Mouse (Mus musculus) telencephalon, adult 2 months (tissue): ENCODE results near the gene Adck2.

Source experiments
- DNase-seq: peaks from one replicate; pipeline ENCODE4 v3.0.0-alpha.2; 2011; ENCODE audit warnings: low read depth, low spot score

Adck2 gene

DNA sequence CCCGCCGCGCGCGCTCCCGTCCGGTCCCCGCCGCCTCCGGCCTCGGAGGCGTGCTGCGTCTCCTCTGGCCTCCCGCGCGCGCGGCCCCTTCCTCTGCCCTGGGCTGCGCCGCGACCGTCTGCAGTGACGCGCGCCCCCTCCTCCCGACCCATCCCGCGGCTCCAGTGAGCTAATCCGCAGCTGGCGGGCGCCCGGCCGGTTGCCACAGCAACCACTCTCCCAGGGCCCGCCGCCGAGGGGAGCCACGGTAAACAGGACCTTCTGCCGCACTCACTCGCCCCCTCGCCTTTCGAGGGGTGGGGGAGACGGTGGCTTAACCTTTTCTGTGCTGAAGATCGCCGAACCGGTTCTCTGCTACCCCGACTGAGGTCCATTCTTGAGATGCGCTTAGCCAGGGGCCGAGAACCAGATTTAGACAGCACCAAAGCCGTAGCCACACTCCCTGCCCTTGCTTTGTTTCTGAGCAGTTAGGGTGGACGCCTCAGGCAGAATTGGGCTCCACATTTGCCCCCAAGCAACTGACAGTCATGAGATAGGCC lies 15.9 kb upstream of the Adck2 start, which contains the start of gene Dennd2a:
Gene Dennd2a (minus strand): TSS at position 145 of the 539 bp plus-strand sequence.
- no peak for DNase-seq

- DNase-seq, result no peak
Observed at GRCm38 (mm10) chr6:39559276-39559939, 14.3 kb upstream of the Adck2 start.

GRCm38 (mm10) chr6:39562166-39563015 lies 11.3 kb upstream of the Adck2 start:
- DNase-seq, result peak; percentile 79

- DNase-seq, result no peak
Observed at GRCm38 (mm10) chr6:39567528-39567927, 6.1 kb upstream of the Adck2 start.

DNA sequence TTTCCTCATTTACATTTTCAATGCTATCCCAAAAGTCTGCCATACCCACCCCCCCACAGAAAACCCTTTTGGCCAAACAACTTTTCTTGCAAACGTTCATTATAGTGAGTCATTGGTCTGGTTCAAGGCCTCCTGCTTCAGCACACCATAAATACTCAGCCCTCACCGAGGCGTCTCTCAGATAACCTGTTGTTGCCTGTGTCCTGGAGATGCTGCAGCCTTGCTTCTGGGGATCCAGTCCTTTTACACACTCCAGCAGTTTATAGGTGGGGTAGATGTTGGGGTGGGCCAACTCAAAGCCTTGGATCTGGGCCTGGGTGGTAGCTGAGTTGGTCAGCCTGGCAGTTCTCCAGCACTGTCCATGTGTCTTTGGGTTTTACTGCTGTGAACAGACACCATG lies 3.2 kb upstream of the Adck2 start:
- DNase-seq, result no peak

- no peak for DNase-seq
Observed at GRCm38 (mm10) chr6:39574555-39574869, 839 bp downstream of the Adck2 start.

- no peak for DNase-seq
Observed at GRCm38 (mm10) chr6:39574951-39575350, 1.3 kb downstream of the Adck2 start.

DNA sequence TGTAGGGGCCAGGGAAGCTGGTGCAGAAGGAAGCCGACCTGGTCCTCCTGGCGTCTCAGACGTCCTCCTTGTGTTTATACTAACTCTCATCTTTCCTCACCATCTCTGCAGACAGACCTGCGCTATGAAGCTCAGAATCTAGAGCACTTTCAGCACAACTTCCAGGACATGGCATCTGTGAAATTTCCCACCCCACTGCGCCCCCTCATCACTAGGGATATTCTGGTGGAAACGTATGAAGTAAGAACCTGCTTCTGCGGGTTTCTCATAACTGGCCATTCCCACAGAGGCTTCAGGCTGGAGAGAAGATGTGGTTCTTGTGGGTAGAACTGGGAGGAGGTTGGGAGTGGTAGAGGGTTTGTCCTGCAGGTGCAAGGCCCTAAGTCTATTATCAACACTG lies 5.9 kb downstream of the Adck2 start:
- peak; percentile 29 for DNase-seq

- DNase-seq, result no peak
Observed at GRCm38 (mm10) chr6:39580558-39580957, 6.9 kb downstream of the Adck2 start.

GRCm38 (mm10) chr6:39581087-39581784 lies 7.6 kb downstream of the Adck2 start:
- DNase-seq, result no peak

DNA sequence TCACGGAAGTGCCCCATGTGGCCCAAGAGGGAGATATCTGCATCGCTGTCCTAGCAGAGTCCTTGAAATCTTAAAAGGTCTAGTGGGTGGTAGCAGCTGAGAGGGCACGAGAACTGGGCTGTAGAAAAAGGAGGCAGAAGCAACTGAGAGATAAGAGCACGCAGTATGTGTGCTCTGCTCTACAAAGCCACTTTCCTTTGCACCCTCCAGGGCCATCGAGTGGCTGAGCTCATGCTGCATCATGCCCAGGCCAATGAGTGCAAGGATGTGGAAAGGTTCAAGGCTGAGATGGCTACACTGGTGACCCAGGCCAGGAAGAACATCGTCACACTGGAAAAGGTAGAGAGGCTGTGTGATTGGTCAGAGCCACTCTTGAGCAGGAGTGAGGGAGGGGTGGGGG lies 11.8 kb downstream of the Adck2 start, which contains the start of gene Gm42420:
Gene Gm42420 (plus strand): TSS at position 237 of the 400 bp plus-strand sequence.
- DNase-seq, result no peak

DNA sequence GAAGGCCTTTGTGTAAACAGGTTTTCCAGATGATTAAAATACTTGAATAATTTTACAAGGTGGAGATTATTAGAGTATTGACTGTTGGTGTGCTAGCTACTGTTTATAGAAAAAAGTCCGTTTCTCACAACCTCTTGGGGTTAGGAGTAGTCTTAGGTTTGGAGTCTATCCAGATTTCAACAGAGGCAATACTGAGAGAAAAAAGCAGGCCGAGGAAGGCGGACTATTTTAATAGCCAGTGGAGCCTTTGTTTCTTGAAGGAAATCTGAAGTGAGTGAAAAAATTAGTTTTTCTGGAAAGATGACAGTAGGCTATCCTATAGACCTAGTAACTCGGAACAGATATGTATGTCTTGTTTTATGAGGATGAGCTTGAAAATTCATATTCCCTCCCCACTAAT lies 17.8 kb downstream of the Adck2 start:
- DNase-seq, result no peak

DNA sequence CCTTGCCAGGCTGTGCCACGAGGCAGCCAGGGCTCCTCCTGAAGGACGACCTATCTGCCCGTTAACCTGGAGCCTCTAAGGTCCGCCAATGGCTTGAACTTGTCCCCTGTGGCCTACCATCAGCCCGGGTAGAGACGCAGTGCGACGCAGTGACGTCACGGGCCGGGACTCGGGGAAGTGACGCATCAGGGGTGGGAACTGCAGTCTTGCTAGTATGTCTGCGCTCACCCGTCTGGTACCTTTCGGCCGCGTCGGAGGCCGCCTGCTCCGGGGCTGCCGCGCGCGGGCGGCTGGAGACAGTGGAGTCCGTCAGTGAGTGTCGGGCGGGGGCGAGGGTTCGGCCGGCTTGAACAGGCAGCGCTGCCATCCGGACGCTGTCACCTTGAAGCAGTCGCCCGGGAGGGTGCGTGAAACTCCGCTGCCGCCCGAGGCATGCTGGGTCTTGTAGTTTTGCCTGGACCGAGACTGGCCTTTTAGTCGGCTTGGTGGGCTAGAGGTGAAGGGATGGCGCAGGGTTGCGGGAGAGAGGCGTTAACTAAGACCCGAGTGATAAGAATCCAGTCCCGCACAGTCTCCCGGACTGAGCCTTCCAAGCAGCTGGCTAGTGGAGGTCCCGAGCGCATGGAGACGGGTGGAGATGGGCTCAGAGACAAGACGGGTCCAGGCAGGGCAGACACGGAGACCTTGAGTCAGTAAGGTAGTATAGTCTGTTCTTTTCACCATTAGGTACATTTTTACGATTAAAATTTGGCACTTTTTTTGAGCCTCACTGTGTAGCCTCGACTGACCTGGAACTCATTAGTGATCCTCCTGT lies 18.9 kb downstream of the Adck2 start, which contains the start of gene Ndufb2:
Gene Ndufb2 (plus strand): TSS at position 174 of the 814 bp plus-strand sequence.
- peak; percentile 97 for DNase-seq

DNA sequence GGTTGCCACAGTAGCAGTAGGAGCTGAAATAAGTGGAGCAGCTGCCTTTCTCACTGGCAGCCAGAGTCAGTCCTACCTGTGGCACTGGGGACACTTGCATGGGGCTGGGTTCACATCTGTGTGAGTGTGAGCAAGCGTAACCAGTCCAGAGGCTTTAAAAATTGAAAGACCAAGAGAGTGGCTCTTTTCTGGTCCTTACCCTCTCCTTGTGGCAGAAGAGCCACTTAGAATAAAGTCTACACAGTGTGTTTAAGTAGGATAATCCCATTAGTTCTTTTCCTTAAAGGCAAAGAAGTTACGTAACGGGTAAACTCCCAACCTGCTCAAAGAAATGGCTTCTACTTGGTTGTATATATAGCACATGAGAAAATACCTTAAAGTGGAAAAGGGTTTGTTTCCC lies 27.2 kb downstream of the Adck2 start:
- DNase-seq, result no peak

DNA sequence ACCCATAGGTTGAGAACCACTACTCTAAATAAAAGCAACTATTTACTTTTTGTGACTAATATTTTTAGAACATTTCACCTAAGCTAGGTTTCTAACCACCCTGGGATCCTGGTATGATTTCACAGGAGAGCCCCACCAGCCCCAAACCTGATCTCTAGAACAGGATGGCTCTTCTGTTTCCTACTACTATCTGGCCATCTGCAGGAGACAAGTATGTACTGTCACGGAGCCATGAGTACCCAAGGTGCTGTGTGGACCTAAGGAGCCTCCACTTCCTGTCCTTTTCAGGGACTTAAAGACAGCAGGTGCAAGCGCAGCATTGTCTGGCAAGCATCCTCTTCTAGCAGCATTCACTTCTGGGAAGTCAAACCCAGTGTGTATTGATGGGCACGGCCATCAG lies 28.2 kb downstream of the Adck2 start:
- DNase-seq, result no peak

DNA sequence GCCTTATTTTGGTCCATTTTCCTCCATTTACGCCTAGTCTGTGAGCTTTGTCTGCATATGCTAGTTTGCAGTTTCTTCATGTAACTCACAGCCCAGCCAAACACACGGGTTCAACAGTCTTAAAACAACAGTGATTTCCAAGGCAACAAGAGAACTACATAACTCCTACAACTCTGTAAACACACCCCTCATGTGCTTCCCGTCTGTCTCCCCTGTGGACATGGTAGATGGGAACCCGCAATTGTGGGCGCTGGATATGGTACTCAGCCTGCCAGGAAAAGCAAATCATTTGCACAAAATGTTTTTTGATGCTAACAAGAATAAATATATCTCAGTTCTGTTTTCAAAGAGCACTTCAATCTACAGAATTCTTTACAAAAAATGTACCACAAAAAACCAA lies 30.9 kb downstream of the Adck2 start:
- no peak for DNase-seq

- no peak for DNase-seq
Observed at GRCm38 (mm10) chr6:39606056-39606455, 32.4 kb downstream of the Adck2 start.

GRCm38 (mm10) chr6:39606862-39607261 lies 33.2 kb downstream of the Adck2 start:
- no peak for DNase-seq

GRCm38 (mm10) chr6:39607365-39607764 lies 33.7 kb downstream of the Adck2 start:
- no peak for DNase-seq

DNA sequence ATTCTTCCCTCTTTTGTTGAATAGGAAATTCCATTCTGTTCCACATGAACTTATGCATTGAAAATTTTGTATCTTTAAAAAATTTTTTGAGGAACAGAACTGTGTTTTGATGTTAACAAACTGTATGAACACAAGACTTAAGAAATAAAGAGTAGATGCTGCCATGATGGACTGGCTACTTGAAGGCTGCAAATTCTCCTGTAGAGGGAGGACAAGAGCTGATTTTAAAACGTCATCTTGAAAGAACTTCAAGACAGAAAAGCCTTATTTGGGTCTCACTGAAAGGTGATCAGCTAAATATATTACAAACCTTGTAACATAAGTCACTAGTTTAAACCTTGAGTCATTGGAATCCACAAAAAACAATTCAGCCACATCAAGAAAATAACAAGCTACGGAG lies 36.5 kb downstream of the Adck2 start:
- DNase-seq, result no peak

DNA sequence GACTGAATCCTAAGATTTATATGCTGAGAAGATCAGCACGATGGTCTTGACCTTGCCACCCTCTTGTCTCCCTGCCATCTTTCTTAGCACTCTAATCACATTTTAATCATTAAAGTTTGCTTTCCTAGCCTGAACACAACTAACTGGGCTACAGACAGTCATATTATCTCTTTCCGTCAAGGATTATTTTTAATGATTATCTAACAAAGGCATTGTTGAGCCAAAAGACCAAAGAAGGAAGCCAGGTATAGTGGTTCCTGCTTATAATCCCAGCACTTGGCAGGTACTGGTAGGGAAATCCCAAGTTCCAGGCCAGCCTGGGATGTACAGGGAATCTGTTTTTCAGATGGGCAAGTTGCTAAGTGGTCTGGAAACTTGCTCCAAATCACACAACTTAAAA lies 37.6 kb downstream of the Adck2 start:
- DNase-seq, result no peak
